Mouse (Mus musculus): ENCODE results near the gene Tmem182. TPM values are rescaled to one million over a fixed set of nuclear protein-coding genes. Genes with fewer than 3 reads are reported as not detected.

Tmem182 gene
- polyA plus RNA-seq, 1 experiment from 2014 or later = 0.57 TPM

DNA sequence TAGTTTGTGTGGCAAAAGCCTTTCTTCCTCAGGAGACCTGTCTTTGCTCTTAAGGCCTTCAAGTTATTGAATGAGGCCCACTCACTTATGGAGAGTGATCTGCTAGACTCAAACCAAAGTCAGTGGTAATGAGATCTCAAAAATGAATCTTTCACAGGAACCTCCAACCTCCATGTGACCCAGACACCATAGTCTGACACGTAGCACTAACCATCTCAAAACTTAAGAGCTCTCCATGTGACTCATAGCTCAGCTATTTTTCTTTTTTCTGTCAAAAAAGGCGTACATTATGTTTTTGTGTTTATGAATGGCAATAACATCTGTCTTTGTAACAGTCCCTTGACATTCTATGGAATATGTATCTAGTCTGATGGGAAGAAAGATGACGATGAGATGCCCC, 3.2 kb downstream of the Tmem182 start:
- no peak overlapping the region for H3K27ac ChIP-seq (ENCODE audit: low read length)
- no peak overlapping the region for H3K4me2 ChIP-seq (ENCODE audit: low read depth, low read length)
- no peaks in the 10 kb centered on the region for H3K36me3 ChIP-seq (ENCODE audit: control insufficient read depth, insufficient read depth)
- ATAC-seq (ENCODE audit: low read depth) = no peak
- H3K9me3 ChIP-seq (replicated peaks; ENCODE audit: control insufficient read depth, low read length) = no peaks in the 10 kb centered on the region
- no peaks in the 10 kb centered on the region for H3K4me1 ChIP-seq (ENCODE audit: control insufficient read depth, low read depth, low read length)
- H3K4me3 ChIP-seq (ENCODE audit: low read depth, low read length) = no peak overlapping the region
- WGBS (ENCODE audit: insufficient replicate concordance) = 71% methylated on average over 3 of the region's 3 CpGs
- H3K9ac ChIP-seq (ENCODE audit: low read depth, low read length) = no peak overlapping the region
- H3K27me3 ChIP-seq (ENCODE audit: control insufficient read depth, insufficient read depth, low read depth, low read length) = no peaks in the 10 kb centered on the region

DNA sequence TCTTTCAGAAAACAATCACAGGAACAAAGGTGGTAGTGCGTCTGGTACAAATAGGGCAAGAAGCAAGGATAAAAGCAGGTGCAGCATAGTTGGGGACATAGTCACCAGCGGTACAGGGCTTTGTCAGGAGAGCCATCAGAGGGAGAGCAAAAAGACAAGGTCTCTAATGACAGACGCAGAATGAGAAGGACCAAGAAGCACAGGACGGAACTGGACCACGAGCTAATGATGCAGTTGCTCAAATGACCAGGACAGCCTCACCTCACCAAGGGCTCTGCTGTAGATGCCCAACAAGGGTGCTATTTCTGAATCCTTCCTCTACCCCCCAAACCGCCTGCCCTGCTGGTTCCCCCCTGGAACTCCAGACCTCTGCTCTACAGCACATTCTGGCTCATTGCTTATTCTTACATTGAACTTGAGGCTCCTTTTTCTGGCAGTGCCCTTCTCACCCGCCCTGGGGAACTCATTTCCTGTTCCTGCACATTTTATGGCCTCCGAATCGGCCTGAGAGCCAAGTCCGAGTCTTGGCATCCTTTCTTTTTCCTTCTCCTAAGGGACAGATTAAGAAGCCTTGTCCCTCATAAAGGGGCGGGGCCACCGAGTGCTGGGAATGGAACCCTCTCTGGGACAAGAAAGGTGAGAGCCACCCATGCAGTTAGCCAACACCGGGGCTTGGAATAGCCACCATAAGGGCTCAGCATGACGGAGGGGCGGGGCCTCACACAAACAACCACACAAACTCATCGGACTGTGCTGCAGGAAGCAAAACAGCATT, 9.9 kb downstream of the Tmem182 start:
- H3K4me2 ChIP-seq (ENCODE audit: low read depth, low read length) = no peak overlapping the region
- H3K4me3 ChIP-seq (ENCODE audit: low read depth, low read length) = no peak overlapping the region
- no peak for ATAC-seq (ENCODE audit: low read depth)
- no peaks in the 10 kb centered on the region for H3K9me3 ChIP-seq (replicated peaks; ENCODE audit: control insufficient read depth, low read length)
- no peak overlapping the region for H3K27ac ChIP-seq (ENCODE audit: low read length)
- H3K4me1 ChIP-seq (ENCODE audit: control insufficient read depth, low read depth, low read length) = no peaks in the 10 kb centered on the region
- H3K9ac ChIP-seq (ENCODE audit: low read depth, low read length) = no peak overlapping the region
- no peaks in the 10 kb centered on the region for H3K36me3 ChIP-seq (ENCODE audit: control insufficient read depth, insufficient read depth)
- 49% methylated on average over 16 of the region's 16 CpGs for WGBS (ENCODE audit: insufficient replicate concordance)
- no peaks in the 10 kb centered on the region for H3K27me3 ChIP-seq (ENCODE audit: control insufficient read depth, insufficient read depth, low read depth, low read length)

DNA sequence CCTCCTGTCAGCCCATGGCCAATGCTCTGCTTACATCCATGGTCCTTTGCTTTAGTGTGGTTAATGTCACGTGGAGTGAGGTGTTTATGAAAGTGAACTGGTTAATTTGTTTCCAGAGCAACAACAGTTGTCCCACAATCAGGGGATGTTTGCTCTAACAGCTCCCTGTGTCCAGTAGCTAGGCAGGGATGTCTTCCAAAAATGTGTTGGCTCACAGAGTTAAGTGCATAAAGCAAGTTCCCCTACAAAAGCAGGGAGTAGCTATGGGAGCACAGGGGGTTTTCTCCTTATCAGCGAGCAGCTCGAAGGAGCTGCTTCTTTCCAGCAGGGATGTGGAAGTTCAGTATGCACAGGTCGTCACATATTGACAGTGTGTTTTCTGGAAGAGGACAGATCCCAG, 19.1 kb downstream of the Tmem182 start:
- Histone ChIP-seq H3K4me1 (ENCODE audit: control insufficient read depth, low read depth, low read length) (no peaks in the 10 kb centered on the region), H3K9me3 (replicated peaks; ENCODE audit: control insufficient read depth, low read length) (no peaks in the 10 kb centered on the region), H3K4me2 (ENCODE audit: low read depth, low read length) (no peak overlapping the region), H3K9ac (ENCODE audit: low read depth, low read length) (no peak overlapping the region), H3K27me3 (ENCODE audit: control insufficient read depth, insufficient read depth, low read depth, low read length) (no peaks in the 10 kb centered on the region), H3K27ac (ENCODE audit: low read length) (no peak overlapping the region), H3K4me3 (ENCODE audit: low read depth, low read length) (no peak overlapping the region), H3K36me3 (ENCODE audit: control insufficient read depth, insufficient read depth) (no peaks in the 10 kb centered on the region)
- no peak for ATAC-seq (ENCODE audit: low read depth)
- 57% methylated on average over 4 of the region's 4 CpGs for WGBS (ENCODE audit: insufficient replicate concordance)

DNA sequence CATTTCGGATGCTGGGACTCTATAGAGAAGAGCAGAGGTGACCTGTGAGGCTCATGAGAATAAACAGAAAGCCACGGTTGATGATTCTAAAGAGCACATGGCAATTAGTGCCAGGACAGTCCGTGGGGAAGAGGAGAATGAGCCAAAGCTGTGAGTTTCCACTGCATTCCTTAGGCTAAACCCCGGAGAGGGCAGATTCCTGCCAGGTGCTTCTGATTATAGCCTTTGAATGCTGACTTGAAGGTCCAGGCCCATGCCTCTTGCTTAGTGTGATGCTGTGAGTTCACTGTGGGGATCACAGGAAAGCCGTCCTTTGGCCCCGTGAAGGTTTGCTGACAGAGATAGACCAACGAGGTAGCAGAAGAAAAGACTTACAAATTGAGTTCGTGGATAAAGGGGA, 19.5 kb downstream of the Tmem182 start:
- H3K27ac ChIP-seq (ENCODE audit: low read length) = no peak overlapping the region
- H3K9ac ChIP-seq (ENCODE audit: low read depth, low read length) = no peak overlapping the region
- no peak for ATAC-seq (ENCODE audit: low read depth)
- H3K4me2 ChIP-seq (ENCODE audit: low read depth, low read length) = no peak overlapping the region
- H3K9me3 ChIP-seq (replicated peaks; ENCODE audit: control insufficient read depth, low read length) = no peaks in the 10 kb centered on the region
- WGBS (ENCODE audit: insufficient replicate concordance) = 50% methylated on average over 8 of the region's 8 CpGs
- H3K27me3 ChIP-seq (ENCODE audit: control insufficient read depth, insufficient read depth, low read depth, low read length) = no peaks in the 10 kb centered on the region
- H3K4me1 ChIP-seq (ENCODE audit: control insufficient read depth, low read depth, low read length) = no peaks in the 10 kb centered on the region
- no peak overlapping the region for H3K4me3 ChIP-seq (ENCODE audit: low read depth, low read length)
- no peaks in the 10 kb centered on the region for H3K36me3 ChIP-seq (ENCODE audit: control insufficient read depth, insufficient read depth)

DNA sequence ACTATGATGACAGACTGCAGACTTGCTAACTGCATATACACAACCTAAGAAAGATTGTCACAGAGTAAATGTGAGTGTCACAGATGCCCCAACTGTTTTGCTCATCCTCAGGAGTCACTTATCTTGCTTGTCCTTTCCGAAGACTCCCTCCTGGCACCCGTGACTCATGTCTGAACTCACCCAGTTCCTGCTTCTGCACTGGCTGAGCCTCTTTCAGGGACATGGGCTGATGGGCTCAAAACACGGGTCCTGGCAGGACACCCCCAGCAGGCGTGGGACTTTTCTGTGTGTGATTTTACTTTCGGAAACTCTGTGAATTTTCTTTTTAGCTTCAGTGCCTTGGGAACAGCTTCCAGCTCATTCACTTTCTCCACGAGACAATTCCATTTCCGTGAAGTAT, 20.4 kb downstream of the Tmem182 start:
- Histone ChIP-seq H3K27me3 (ENCODE audit: control insufficient read depth, insufficient read depth, low read depth, low read length) (no peaks in the 10 kb centered on the region), H3K36me3 (ENCODE audit: control insufficient read depth, insufficient read depth) (no peaks in the 10 kb centered on the region), H3K4me2 (ENCODE audit: low read depth, low read length) (no peak overlapping the region), H3K9me3 (replicated peaks; ENCODE audit: control insufficient read depth, low read length) (no peaks in the 10 kb centered on the region), H3K4me1 (ENCODE audit: control insufficient read depth, low read depth, low read length) (no peaks in the 10 kb centered on the region), H3K4me3 (ENCODE audit: low read depth, low read length) (no peak overlapping the region), H3K27ac (ENCODE audit: low read length) (no peak overlapping the region), H3K9ac (ENCODE audit: low read depth, low read length) (no peak overlapping the region)
- no peak for ATAC-seq (ENCODE audit: low read depth)
- 52% methylated on average over 7 of the region's 7 CpGs for WGBS (ENCODE audit: insufficient replicate concordance)

DNA sequence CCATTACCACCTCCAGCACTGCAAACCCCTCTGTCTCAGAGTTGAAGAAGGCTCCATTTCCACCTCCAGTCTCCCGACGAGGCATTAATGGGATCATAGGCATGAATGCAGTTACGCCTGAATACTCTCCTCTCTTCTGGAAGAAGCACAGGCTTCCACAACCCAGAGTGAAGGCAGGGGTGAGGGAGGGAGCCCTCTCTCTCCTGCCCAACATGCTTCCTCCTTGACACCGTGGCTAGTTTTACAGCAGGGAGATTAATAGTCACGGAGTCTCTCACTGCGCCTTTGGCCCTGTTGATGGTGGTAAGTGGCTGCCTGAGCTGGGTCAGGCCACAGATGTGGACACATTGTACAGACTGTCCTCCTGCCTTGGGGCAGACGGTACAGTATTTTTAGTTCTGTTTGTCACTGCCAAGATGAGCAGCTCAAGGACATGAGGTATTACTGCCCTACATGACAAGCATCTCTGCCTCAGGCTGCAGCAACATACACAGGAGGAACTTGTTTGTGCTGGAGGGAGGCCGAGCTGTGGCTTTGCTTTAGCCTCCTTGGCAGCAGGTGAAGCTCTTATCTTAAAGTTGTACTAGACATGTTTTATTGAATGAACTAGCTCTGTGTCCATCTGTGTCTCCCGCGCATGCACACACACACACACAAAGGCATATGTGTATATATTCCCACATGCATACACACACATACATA, 24.0 kb downstream of the Tmem182 start:
- H3K9me3 ChIP-seq (replicated peaks; ENCODE audit: control insufficient read depth, low read length) = no peaks in the 10 kb centered on the region
- H3K9ac ChIP-seq (ENCODE audit: low read depth, low read length) = no peak overlapping the region
- 60% methylated on average over 10 of the region's 10 CpGs for WGBS (ENCODE audit: insufficient replicate concordance)
- H3K36me3 ChIP-seq (ENCODE audit: control insufficient read depth, insufficient read depth) = no peaks in the 10 kb centered on the region
- H3K4me2 ChIP-seq (ENCODE audit: low read depth, low read length) = no peak overlapping the region
- H3K27me3 ChIP-seq (ENCODE audit: control insufficient read depth, insufficient read depth, low read depth, low read length) = no peaks in the 10 kb centered on the region
- H3K27ac ChIP-seq (ENCODE audit: low read length) = no peak overlapping the region
- no peak overlapping the region for H3K4me3 ChIP-seq (ENCODE audit: low read depth, low read length)
- no peak for ATAC-seq (ENCODE audit: low read depth)
- no peaks in the 10 kb centered on the region for H3K4me1 ChIP-seq (ENCODE audit: control insufficient read depth, low read depth, low read length)

DNA sequence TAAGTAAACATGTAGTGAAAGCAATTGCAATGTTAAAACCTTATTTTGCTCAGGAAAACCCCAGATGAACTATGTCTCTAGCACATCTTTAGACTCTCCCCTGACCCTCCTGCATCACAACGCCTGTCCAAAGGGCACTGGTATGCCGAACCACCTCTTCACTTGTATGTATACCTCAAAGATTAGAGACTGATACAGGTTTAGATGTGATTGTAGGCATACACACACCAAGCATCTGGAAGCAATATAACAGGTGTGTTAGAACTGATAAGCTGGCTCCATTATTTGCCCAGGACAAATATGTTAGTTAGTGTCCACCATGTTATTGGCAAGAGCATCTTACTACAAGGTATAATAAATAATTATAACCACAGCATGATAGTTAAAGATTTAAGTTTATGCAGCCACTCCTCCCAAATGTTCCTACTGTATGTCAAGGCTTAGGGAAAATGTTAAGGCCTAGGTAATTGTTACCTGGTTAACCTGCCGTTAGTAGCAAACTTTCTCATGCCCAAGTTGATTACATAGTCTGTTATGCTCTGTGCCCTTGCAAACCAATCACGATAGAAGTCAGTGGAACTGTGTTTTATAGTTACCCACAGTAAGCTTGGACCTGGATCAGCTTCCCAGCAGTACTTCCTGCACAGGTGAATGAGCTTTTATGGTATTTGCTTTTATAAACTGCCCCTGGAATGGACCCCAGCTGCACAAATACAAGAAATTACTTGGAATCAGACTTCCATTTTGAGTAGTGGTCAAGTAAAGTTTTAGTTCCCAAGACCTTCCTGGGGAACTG, 25.5 kb downstream of the Tmem182 start:
- no peak overlapping the region for H3K4me2 ChIP-seq (ENCODE audit: low read depth, low read length)
- H3K9me3 ChIP-seq (replicated peaks; ENCODE audit: control insufficient read depth, low read length) = no peaks in the 10 kb centered on the region
- no peaks in the 10 kb centered on the region for H3K27me3 ChIP-seq (ENCODE audit: control insufficient read depth, insufficient read depth, low read depth, low read length)
- no peak overlapping the region for H3K27ac ChIP-seq (ENCODE audit: low read length)
- H3K4me3 ChIP-seq (ENCODE audit: low read depth, low read length) = no peak overlapping the region
- no peak overlapping the region for H3K9ac ChIP-seq (ENCODE audit: low read depth, low read length)
- H3K36me3 ChIP-seq (ENCODE audit: control insufficient read depth, insufficient read depth) = no peaks in the 10 kb centered on the region
- 64% methylated on average over 4 of the region's 4 CpGs for WGBS (ENCODE audit: insufficient replicate concordance)
- no peak for ATAC-seq (ENCODE audit: low read depth)
- H3K4me1 ChIP-seq (ENCODE audit: control insufficient read depth, low read depth, low read length) = no peaks in the 10 kb centered on the region

DNA sequence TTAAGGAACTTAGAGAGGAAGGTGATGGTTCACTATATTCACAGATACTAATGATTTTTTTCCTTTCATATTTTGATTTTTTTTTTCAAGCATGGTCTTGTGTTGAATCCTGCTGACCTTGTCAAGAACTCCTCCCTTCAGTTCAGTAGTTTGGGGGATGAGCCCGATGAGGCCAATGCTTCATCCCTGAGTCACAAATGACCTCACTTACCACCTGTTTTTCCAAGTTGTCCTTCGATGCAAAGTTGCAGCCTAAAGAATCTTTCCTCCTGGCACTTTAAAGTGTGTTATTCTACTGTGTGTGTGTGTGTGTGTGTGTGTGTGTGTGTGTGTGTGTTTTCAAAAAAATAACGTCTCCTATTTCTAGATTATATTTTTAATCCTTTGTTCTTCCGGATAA, 30.1 kb downstream of the Tmem182 start:
- Histone ChIP-seq H3K9me3 (replicated peaks; ENCODE audit: control insufficient read depth, low read length) (no peaks in the 10 kb centered on the region), H3K27ac (ENCODE audit: low read length) (no peak overlapping the region), H3K4me1 (ENCODE audit: control insufficient read depth, low read depth, low read length) (no peaks in the 10 kb centered on the region), H3K9ac (ENCODE audit: low read depth, low read length) (no peak overlapping the region), H3K27me3 (ENCODE audit: control insufficient read depth, insufficient read depth, low read depth, low read length) (no peaks in the 10 kb centered on the region), H3K4me3 (ENCODE audit: low read depth, low read length) (no peak overlapping the region), H3K4me2 (ENCODE audit: low read depth, low read length) (no peak overlapping the region), H3K36me3 (ENCODE audit: control insufficient read depth, insufficient read depth) (no peaks in the 10 kb centered on the region)
- ATAC-seq (ENCODE audit: low read depth) = no peak
- WGBS (ENCODE audit: insufficient replicate concordance) = 65% methylated on average over 4 of the region's 4 CpGs

DNA sequence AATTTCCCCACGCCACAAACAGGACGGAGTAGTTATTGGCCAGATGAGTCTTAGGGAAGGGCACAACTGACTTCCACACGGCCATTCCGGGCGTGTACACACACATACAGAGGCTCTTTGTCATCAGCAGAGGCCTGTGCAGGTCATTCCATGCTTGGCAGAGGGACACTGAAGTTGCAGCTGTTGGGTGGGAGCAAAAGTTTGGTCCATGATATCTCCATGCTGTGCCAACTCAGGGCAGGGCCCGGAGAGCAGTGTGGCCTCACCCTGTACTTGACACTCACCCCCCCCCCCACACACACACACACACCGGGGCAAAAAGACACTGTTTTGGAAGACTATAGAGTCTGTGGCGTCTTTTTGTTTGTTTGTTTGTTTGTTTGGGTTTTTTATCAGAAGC, 35.2 kb downstream of the Tmem182 start:
- no peak for ATAC-seq (ENCODE audit: low read depth)
- WGBS (ENCODE audit: insufficient replicate concordance) = 67% methylated on average over 8 of the region's 8 CpGs

More for the DNA sequence above, 35.2 kb downstream of the Tmem182 start:
- Histone ChIP-seq H3K9me3 (replicated peaks; ENCODE audit: control insufficient read depth, low read length) (no peaks in the 10 kb centered on the region), H3K4me3 (ENCODE audit: low read depth, low read length) (no peak overlapping the region), H3K4me2 (ENCODE audit: low read depth, low read length) (no peak overlapping the region), H3K36me3 (ENCODE audit: control insufficient read depth, insufficient read depth) (no peaks in the 10 kb centered on the region), H3K27me3 (ENCODE audit: control insufficient read depth, insufficient read depth, low read depth, low read length) (no peaks in the 10 kb centered on the region), H3K27ac (ENCODE audit: low read length) (no peak overlapping the region), H3K9ac (ENCODE audit: low read depth, low read length) (no peak overlapping the region), H3K4me1 (ENCODE audit: control insufficient read depth, low read depth, low read length) (no peaks in the 10 kb centered on the region)
